Mouse (Mus musculus): Measurements from ENCODE around the gene Lsm12. TPM values are rescaled to one million over a fixed set of nuclear protein-coding genes. Genes with fewer than 3 reads are reported as not detected.

Gene Lsm12
- 36.1 and 42.2 TPM in 2 replicates for polyA plus RNA-seq (2012; rRNA removed)

- peak; percentile 68; the same call in 1 of the 2 replicates for TF ChIP-seq CTCF (IDR thresholded peaks at IDR 0.05; ENCODE audit: borderline replicate concordance, control insufficient read depth, extremely low read depth, insufficient read depth, low read length, poor library complexity)
- peak; percentile 91 for TF ChIP-seq POLR2A (IDR thresholded peaks at IDR 0.05; ENCODE audit: control insufficient read depth, extremely low read depth, insufficient read depth, low read length, poor library complexity)
- Histone ChIP-seq H3K27me3 (ENCODE audit: control insufficient read depth, insufficient read depth, low read length) (no peaks in the 10 kb centered on the region), H3K27ac (ENCODE audit: control insufficient read depth, insufficient read depth, low read length) (peak within 1 kb of the TSS; percentile 54; the same call in 1 of the 2 replicates), H3K36me3 (ENCODE audit: control insufficient read depth, insufficient read depth, low read length) (peaks cover 6% of the 10 kb centered on the region; the same call in 1 of the 2 replicates), H3K4me1 (replicated peaks; ENCODE audit: control insufficient read depth, insufficient read depth, low read length) (peaks cover 11% of the 10 kb centered on the region), H3K4me3 (ENCODE audit: control insufficient read depth, insufficient read depth, low read length) (peak within 1 kb of the TSS; percentile 88)
- DNase-seq, result peak; percentile 99
- under 1% methylated on average over 70 of the region's 70 CpGs for WGBS
Measured at GRCm38 (mm10) chr11:102184646-102185495, at the start of gene Lsm12. Gene Lsm12, minus strand, starts transcription at chr11:102185296.

- TF ChIP-seq POLR2A (IDR thresholded peaks at IDR 0.05; ENCODE audit: control insufficient read depth, extremely low read depth, insufficient read depth, low read length, poor library complexity), result peak; percentile 44; the same call in 1 of the 2 replicates
- TF ChIP-seq CTCF (IDR thresholded peaks at IDR 0.05; ENCODE audit: borderline replicate concordance, control insufficient read depth, extremely low read depth, insufficient read depth, low read length, poor library complexity), result no peak
- Histone ChIP-seq H3K4me1 (replicated peaks; ENCODE audit: control insufficient read depth, insufficient read depth, low read length) (peaks cover 17% of the 10 kb centered on the region), H3K36me3 (ENCODE audit: control insufficient read depth, insufficient read depth, low read length) (no peaks in the 10 kb centered on the region), H3K27ac (ENCODE audit: control insufficient read depth, insufficient read depth, low read length) (no peak within 1 kb of the TSS), H3K27me3 (ENCODE audit: control insufficient read depth, insufficient read depth, low read length) (no peaks in the 10 kb centered on the region; the same call in 1 of the 2 replicates), H3K4me3 (ENCODE audit: control insufficient read depth, insufficient read depth, low read length) (peak within 1 kb of the TSS; percentile 56)
- DNase-seq, result peak; percentile 98
- WGBS, result under 1% methylated on average over 47 of the region's 49 CpGs
Measured at GRCm38 (mm10) chr11:102230006-102230741, 45.1 kb upstream of the Lsm12 start, which contains the start of gene Hdac5. Gene Hdac5, minus strand, starts transcription at chr11:102230166.

GRCm38 (mm10) chr11:102229331-102229953 is 44.3 kb upstream of the Lsm12 start:
- Histone ChIP-seq H3K27ac (ENCODE audit: control insufficient read depth, insufficient read depth, low read length) (no peak overlapping the region), H3K4me3 (ENCODE audit: control insufficient read depth, insufficient read depth, low read length) (peak overlapping the region; percentile 56), H3K36me3 (ENCODE audit: control insufficient read depth, insufficient read depth, low read length) (no peaks in the 10 kb centered on the region), H3K4me1 (replicated peaks; ENCODE audit: control insufficient read depth, insufficient read depth, low read length) (peaks cover 17% of the 10 kb centered on the region), H3K27me3 (ENCODE audit: control insufficient read depth, insufficient read depth, low read length) (no peaks in the 10 kb centered on the region; the same call in 1 of the 2 replicates)
- WGBS, result 1% methylated on average over 47 of the region's 47 CpGs
- no peak for DNase-seq
- TF ChIP-seq CTCF (IDR thresholded peaks at IDR 0.05; ENCODE audit: borderline replicate concordance, control insufficient read depth, extremely low read depth, insufficient read depth, low read length, poor library complexity), result no peak
- TF ChIP-seq POLR2A (IDR thresholded peaks at IDR 0.05; ENCODE audit: control insufficient read depth, extremely low read depth, insufficient read depth, low read length, poor library complexity), result no peak

- no peak for DNase-seq
- WGBS, result 33% methylated on average over 7 of the region's 7 CpGs
- H3K4me1 ChIP-seq (replicated peaks; ENCODE audit: control insufficient read depth, insufficient read depth, low read length), result peaks cover 17% of the 10 kb centered on the region
Measured at GRCm38 (mm10) chr11:102228646-102229268, 43.7 kb upstream of the Lsm12 start.

GRCm38 (mm10) chr11:102228191-102228545 is 43.1 kb upstream of the Lsm12 start:
- no peak overlapping the region for H3K27ac ChIP-seq (ENCODE audit: control insufficient read depth, insufficient read depth, low read length)
- no peaks in the 10 kb centered on the region; the same call in 1 of the 2 replicates for H3K27me3 ChIP-seq (ENCODE audit: control insufficient read depth, insufficient read depth, low read length)
- H3K36me3 ChIP-seq (ENCODE audit: control insufficient read depth, insufficient read depth, low read length), result no peaks in the 10 kb centered on the region
- H3K4me3 ChIP-seq (ENCODE audit: control insufficient read depth, insufficient read depth, low read length), result no peak overlapping the region
- no peak for TF ChIP-seq CTCF (IDR thresholded peaks at IDR 0.05; ENCODE audit: borderline replicate concordance, control insufficient read depth, extremely low read depth, insufficient read depth, low read length, poor library complexity)
- no peak for TF ChIP-seq POLR2A (IDR thresholded peaks at IDR 0.05; ENCODE audit: control insufficient read depth, extremely low read depth, insufficient read depth, low read length, poor library complexity)
- peaks cover 17% of the 10 kb centered on the region for H3K4me1 ChIP-seq (replicated peaks; ENCODE audit: control insufficient read depth, insufficient read depth, low read length)
- DNase-seq, result no peak
- 89% methylated on average over 9 of the region's 9 CpGs for WGBS

More at GRCm38 (mm10) chr11:102228646-102229268, 43.7 kb upstream of the Lsm12 start:
- Histone ChIP-seq H3K27me3 (ENCODE audit: control insufficient read depth, insufficient read depth, low read length) (no peaks in the 10 kb centered on the region; the same call in 1 of the 2 replicates), H3K4me3 (ENCODE audit: control insufficient read depth, insufficient read depth, low read length) (peak overlapping the region; percentile 56; the same call in 1 of the 2 replicates), H3K36me3 (ENCODE audit: control insufficient read depth, insufficient read depth, low read length) (no peaks in the 10 kb centered on the region), H3K27ac (ENCODE audit: control insufficient read depth, insufficient read depth, low read length) (no peak overlapping the region)
- TF ChIP-seq POLR2A (IDR thresholded peaks at IDR 0.05; ENCODE audit: control insufficient read depth, extremely low read depth, insufficient read depth, low read length, poor library complexity), result no peak
- no peak for TF ChIP-seq CTCF (IDR thresholded peaks at IDR 0.05; ENCODE audit: borderline replicate concordance, control insufficient read depth, extremely low read depth, insufficient read depth, low read length, poor library complexity)

All from thymus, adult 2 months (tissue).